Mouse (Mus musculus) left cerebral cortex, postnatal 4 days (tissue): ENCODE results near the gene Mogat2. TPM values are rescaled to one million over a fixed set of nuclear protein-coding genes. Genes with fewer than 3 reads are reported as not detected.

Source experiments
- DNase-seq: peaks from one replicate; pipeline ENCODE4 v3.0.0-alpha.2; 2022
- intact Hi-C: fragments of 180-260 bp; cut with DNase I; formaldehyde crosslinking; loops from one replicate; pipeline ENCODE4 v1.15.1; 2025
- total RNA-seq, 2 experiments: library from RNA; stranded (reverse); gene quantifications; 2 replicates each; pipeline ENCODE4 v1.2.3; 2021

The Mogat2 gene
- total RNA-seq: under 1 TPM in 1 of 2 experiments, not detected in 1; 0.26 TPM

DNA sequence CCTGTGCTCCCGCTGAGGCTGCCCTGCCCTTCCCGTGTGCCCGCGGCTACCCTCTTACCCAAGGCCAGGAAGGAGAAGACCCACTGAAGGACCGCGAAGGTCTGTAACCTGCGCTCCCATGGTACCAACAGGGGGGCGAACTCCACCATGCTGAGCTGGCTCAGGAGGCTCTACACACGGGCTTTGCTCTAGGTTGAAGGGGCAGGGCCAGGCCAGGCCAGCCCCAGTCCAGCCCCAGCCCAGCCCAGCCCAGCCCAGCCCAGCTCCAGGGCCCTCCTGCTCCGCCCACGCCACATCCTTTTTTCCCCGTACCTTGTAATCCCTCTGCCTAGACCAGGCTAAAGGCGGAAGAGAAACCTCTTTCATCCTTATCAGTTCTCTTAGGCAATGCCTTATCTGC lies at the start of gene Mogat2:
TSS of gene Mogat2 (minus strand) at position 203 of the 400 bp plus-strand sequence.
- DNase-seq: no peak
- intact Hi-C loops: loop anchor here (5.0 kb wide), 1 partner anchor 86 kb away; no protein-coding TSS in a partner anchor

- DNase-seq: peak; percentile 93
- intact Hi-C loops: no loop called here
These were observed 48.9 kb upstream of the Mogat2 start for GRCm38 (mm10) chr7:99287287-99287686.

DNA sequence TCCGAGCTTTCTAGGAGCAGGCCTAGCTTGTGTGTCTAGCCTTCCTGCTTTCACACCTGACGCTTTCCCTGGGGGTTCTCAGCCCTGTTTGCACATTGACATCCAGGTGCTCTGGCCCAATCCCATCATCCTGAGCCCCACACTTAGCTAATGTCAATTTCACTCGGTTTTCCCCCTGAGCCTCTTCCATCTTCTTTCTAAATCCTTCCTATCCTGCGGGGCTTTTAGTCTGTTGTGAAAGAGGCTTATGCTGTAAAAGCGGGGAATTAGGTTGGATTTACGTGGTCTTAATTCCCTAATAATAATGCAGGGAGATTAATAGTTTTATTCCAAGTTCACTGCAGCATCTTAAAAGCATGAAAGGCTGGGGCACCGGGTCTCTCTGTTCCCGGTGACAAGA lies 41.2 kb upstream of the Mogat2 start:
- intact Hi-C loops: no loop called here
- DNase-seq: no peak

- intact Hi-C loops: no loop called here
- no peak for DNase-seq
These were observed 39.9 kb upstream of the Mogat2 start for GRCm38 (mm10) chr7:99278309-99278708.

GRCm38 (mm10) chr7:99276679-99277078 lies 38.3 kb upstream of the Mogat2 start:
- no peak for DNase-seq
- intact Hi-C loops: no loop called here

DNA sequence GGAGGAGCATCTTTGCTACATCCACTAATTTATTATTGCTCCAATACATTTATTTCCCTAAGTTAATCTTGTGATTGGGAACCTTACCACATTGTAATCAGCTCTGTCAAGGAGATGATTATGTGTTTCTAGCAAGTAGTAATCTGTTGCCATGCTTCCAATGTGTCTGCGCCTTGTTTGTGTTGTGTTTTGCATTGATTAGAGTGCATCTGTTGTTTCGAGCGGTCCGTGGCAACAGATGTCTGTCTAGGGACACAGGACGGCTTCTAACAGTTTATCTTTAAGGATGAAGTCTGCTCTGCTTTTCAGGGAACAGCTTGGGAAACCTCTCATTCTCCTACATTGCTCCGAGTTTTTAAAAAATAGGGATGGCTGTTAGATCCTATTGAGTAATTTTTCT lies 36.7 kb upstream of the Mogat2 start:
- no peak for DNase-seq
- intact Hi-C loops: no loop called here

GRCm38 (mm10) chr7:99271630-99272029 lies 33.2 kb upstream of the Mogat2 start:
- DNase-seq: no peak
- intact Hi-C loops: loop anchor here (5.0 kb wide), 1 partner anchor 96 kb away; no protein-coding TSS in a partner anchor

DNA sequence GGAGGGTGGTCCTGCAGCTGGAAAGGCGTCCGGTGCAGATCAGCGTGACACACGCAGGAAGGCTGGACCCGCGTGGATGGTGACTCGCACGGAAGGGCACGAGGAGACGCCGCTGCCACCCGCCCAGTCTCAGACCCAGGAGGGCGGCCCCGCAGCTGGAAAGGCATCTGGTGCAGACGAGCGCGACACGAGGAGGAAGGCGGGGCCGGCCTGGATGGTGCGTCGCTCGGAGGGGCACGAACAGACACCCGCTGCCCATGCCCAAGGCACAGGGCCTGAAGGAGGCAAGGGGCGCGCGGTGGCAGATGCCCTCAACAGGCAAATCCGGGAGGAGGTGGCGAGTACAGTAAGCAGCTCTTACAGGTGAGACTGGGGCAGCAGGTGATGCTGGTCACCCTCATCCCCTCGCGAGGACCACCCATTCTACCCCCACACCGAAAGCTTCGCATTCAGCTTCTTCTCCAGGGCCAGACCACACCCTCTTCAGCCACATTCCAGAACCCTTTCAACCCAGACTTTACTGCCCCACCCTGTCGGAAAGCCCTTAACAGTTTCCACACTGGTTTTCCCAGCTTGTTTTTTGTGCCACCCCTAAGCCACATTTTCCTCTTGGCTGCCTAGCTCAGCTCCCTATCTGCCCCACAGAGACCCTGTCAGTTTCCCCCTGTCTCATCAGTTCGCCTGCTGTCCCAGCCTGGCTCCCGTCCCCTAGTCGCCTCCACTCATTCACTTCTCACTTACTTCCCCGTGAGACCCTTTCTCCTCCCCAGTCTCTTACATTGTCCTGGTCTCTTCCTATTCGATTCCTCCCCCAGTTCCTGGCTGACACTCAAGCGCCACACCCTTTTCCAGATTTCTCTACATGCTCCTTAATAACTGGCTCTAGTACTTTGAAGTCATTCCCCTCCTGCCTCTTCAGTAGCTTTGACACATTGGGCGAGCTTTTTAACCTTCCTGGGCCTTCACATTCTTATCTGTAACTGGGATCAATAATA lies 30.8 kb upstream of the Mogat2 start:
- intact Hi-C loops: loop anchor here (5.0 kb wide), 1 partner anchor 88 kb away; no protein-coding TSS in a partner anchor
- DNase-seq: peak; percentile 32

DNA sequence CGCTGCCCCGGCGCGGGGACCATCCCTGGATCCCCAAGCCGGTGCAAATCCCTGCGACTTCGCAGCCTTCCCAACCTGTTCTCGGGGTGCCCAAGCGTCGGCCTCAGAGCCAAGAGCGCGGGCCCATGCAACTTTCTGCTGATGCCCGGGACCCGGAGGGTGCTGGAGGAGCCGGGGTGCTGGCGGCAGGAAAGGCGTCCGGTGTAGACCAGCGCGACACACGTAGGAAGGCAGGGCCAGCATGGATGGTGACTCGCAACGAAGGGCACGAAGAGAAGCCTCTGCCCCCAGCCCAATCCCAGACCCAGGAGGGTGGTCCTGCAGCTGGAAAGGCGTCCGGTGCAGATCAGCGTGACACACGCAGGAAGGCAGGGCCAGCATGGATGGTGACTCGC lies 30.1 kb upstream of the Mogat2 start:
- intact Hi-C loops: loop anchor here (5.0 kb wide), 1 partner anchor 89 kb away; no protein-coding TSS in a partner anchor
- DNase-seq: no peak

DNA sequence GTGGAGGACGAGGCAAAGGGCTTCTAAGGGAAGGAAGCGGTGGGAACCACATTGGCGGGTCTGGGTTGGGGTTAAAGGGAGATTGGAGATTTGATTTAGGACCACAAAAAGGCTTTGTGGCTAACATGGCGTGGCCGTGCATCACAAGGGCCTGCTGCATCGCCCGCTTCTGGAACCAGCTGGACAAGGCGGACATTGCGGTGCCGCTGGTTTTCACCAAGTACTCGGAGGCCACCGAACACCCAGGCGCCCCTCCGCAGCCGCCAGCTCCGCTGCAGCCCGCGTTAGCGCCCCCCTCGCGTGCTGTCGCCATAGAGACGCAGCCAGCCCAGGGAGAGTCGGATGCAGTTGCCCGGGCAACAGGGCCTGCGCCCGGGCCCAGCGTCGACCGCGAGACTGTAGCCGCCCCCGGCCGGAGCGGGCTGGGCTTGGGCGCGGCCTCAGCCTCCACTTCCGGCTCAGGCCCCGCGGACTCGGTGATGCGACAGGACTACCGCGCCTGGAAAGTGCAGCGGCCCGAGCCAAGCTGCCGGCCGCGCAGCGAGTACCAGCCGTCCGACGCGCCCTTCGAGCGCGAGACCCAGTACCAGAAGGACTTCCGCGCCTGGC lies 29.6 kb upstream of the Mogat2 start:
- DNase-seq: peak; percentile 88
- intact Hi-C loops: loop anchor here (5.0 kb wide), 1 partner anchor 89 kb away; no protein-coding TSS in a partner anchor

DNA sequence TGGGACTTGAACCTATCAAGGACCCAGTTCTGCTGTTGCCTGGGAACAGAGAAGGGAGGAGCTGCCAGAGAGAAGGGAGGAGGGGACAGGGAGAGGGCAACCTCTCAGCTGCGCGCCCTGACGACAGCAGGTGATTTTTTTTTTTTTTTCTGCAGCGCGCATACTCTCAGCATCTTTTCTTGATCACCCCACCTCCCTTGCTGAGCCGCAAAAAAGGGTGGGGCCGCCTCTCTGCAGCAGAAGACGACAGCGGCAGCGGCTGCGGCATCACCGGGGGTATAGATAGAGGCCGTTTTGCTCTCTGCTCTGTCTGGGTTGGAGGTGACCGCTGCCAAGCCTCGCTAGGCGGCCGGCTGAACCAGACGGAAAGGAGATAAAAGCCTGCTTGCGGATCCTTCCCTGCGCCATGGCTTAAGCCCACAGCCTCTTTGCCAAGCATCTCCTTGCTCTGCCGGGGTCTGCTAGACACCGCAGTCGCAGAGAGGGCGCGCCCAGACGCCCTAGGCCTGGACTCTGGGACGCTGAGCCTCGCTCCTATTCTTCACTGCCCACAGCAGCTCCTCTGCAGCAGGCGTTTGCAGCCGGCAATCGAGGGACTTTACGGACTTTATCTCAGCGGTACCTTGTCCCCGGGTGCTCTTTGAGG lies 29.0 kb upstream of the Mogat2 start, which contains the start of gene Map6:
TSS of gene Map6 (plus strand) at position 197 of the 646 bp plus-strand sequence.
- peak; percentile 78 for DNase-seq
- intact Hi-C loops: loop anchor here (5.0 kb wide), 1 partner anchor 90 kb away; no protein-coding TSS in a partner anchor

DNA sequence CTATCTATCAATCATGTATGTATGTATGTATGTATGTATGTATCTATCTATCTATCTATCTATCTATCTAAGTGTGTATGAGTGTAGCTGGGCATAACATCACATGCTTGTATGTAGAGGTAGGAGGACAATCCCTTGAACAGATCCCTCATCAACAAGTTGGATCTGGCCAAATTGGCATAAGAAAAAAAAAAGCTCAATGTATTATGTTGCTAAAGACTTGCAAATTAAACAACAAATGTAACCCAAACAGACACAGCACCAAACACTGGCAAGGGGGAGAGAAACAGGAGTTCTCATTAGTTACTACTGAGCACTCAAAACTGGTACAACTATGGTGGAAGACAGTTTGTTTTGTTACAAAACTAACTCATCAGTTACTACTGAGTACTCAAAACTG lies 26.2 kb upstream of the Mogat2 start:
- intact Hi-C loops: no loop called here
- no peak for DNase-seq

DNA sequence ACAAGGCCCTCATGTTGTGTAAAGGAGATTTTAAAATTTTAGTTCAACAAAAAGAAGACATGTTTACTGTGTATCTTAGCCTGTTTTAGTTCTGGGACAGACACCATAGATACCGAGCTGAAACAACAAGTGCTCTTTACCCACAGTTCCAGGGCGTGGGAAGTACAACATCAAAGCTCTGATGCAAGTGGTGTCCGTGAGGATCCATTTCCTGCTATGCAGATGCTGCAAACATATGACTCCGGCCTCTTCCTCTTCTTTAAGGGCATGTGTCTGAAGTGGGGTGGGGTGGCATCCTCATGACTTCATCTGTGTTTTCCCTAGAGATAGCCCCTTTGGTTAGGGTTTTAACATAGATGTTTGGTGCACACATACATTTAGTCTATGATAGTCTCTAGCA lies 25.1 kb upstream of the Mogat2 start:
- intact Hi-C loops: no loop called here
- DNase-seq: no peak

DNA sequence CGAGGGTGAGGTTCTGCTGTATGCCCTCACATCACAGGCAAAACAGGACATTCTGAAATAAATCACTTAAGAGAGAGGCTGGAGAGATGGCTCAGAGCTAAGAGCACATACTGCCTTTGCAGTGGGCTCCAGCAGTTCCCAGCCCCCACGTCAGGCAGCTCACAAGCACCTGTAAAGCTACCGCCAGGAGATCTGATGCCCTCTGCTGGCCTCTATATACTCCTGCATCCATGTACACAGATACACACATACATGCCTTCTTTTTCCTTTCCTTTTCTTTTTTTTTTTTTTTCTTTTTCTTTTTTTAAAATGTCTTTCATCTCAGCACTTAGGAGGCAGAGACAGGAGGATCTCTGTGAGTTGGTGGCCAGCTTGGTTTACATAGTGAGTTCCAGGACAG lies 23.5 kb upstream of the Mogat2 start:
- intact Hi-C loops: no loop called here
- DNase-seq: no peak

- intact Hi-C loops: no loop called here
- DNase-seq: no peak
These were observed 16.6 kb upstream of the Mogat2 start for GRCm38 (mm10) chr7:99255006-99255405.

DNA sequence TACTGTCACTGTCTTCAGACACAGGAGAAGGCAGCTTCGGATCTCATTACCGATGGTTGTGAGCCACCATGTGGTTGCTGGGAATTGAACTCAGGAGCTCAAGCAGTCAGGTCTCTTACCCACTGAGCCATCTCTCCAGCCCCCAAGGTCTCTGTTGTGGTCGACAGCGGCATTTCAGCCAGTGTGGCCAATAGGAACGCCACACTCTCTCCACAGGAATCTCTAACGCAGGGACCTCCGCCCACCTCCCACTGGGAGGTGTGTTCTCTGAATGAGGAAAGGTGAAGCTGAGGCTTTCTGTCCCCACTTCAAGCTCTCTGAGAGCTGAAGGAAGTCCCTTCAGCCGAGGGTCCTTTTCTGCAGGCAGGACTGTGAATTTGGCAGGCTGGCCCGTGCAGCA lies 12.0 kb upstream of the Mogat2 start:
- no peak for DNase-seq
- intact Hi-C loops: no loop called here

- intact Hi-C loops: no loop called here
- DNase-seq: peak; percentile 47
These were observed 11.1 kb upstream of the Mogat2 start for GRCm38 (mm10) chr7:99249582-99249911.

DNA sequence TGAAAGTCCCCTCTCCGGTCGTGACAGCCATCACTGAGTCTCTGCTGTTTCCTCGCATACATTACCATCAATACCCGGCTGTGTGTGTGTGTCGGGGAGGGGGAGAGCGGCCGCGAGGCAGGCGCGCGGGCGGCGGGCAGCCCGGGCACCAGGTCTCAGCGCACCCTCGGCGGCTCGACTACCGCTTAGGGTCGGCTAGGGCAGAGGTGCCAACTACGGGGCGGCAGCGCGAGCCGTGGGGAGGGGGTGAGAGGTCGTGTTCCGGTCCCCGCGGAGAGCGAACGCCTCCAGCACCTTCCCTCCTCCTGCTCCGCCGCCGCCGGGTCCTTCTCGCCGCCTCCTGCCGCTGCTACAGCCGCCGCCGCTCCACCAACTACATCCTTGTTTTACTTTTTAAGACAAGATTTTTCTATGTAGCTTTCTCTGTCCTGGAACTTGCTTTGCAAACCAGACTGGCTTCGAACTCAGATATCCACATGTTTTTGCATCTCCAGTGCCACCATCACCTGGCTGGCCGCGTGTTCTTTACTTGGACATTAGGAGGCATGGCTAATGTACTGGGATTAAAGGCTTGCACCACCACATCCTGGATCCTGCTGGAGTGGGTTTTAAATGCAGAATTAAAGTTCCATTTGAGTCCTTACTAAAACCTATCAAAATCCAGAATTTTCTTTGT lies 10.6 kb upstream of the Mogat2 start:
- intact Hi-C loops: no loop called here
- DNase-seq: no peak

GRCm38 (mm10) chr7:99248157-99248742 lies 9.8 kb upstream of the Mogat2 start:
- intact Hi-C loops: no loop called here
- DNase-seq: no peak

- intact Hi-C loops: no loop called here
- DNase-seq: no peak
These were observed 3.7 kb upstream of the Mogat2 start for GRCm38 (mm10) chr7:99242097-99242496.
